ENCODE assay signal across 8 mouse cellular contexts in genomic region chr8:77723534-77724045, GRCm38 (mm10). TPM values are rescaled to one million over a fixed set of nuclear protein-coding genes. Genes with fewer than 3 reads are reported as not detected.
DNase-seq lines count a peak whose midpoint lies in the region; TF ChIP-seq lines count a peak whose summit lies in the region.

No protein-coding gene starts in this region.

- peak; percentile 8 to 12 for DNase-seq in layer of hippocampus, postnatal 14 days (ENCODE audit: low spot score in 2 of 2)
- no peak for DNase-seq in layer of hippocampus, adult 11-12 months (ENCODE audit: low spot score)
- no peak for DNase-seq in hindbrain, embryonic 10.5 days (ENCODE audit: low spot score)
- DNase-seq in lung, adult 18-20 months: peak; percentile 30 to 31
- DNase-seq in ovary, postnatal 36 days (ENCODE audit: low spot score): peak; percentile 70
- no peak for DNase-seq in left cerebral cortex, postnatal 36 days (ENCODE audit: low spot score in 2 of 2)
- no peak for DNase-seq in natural killer cell, adult 2 months (ENCODE audit: low spot score in 2 of 2)

- WGBS in hindbrain, embryonic 10.5 days: under 1% methylated on average over 16 of the region's 16 CpGs

- H3K27me3 ChIP-seq in hindbrain, embryonic 10.5 days (ENCODE audit: insufficient read depth, poor library complexity, severe bottlenecking): no peaks in the 10 kb centered on the region

- TF ChIP-seq CTCF in embryonic fibroblast, embryonic 13.5 days (IDR thresholded peaks at IDR 0.05; ENCODE audit: borderline replicate concordance, insufficient read depth, low read length): no peak

- peak overlapping the region; percentile 86 for H3K27ac ChIP-seq in embryonic fibroblast, embryonic 13.5 days (ENCODE audit: insufficient read depth, low read length)
- H3K27ac ChIP-seq in hindbrain, embryonic 10.5 days: peak overlapping the region; percentile 88

- TF ChIP-seq POLR2A in embryonic fibroblast, embryonic 13.5 days (IDR thresholded peaks at IDR 0.05; ENCODE audit: low read depth, low read length): peak; percentile 52

- H3K4me3 ChIP-seq in embryonic fibroblast, embryonic 13.5 days (ENCODE audit: insufficient read depth, low read length): peak overlapping the region; percentile 58
- peak overlapping the region; percentile 66 for H3K4me3 ChIP-seq in hindbrain, embryonic 10.5 days

- H3K4me1 ChIP-seq in embryonic fibroblast, embryonic 13.5 days (ENCODE audit: control insufficient read depth, insufficient read depth, low read length): peaks cover 5% of the 10 kb centered on the region; the same call in 1 of the 2 replicates
- H3K4me1 ChIP-seq in hindbrain, embryonic 10.5 days (replicated peaks): peaks cover 22% of the 10 kb centered on the region

- no peaks in the 10 kb centered on the region for H3K9me3 ChIP-seq in hindbrain, embryonic 10.5 days

- intact Hi-C loops in left cerebral cortex, postnatal 36 days (cut with DNase I): no loop called here

- 0 out of 2 replicates have a peak, but pooled peaks cover 10% of the 10 kb centered on the region for H3K36me3 ChIP-seq in hindbrain, embryonic 10.5 days

RNA-seq across cellular contexts. Expression of gene Ednra, which starts 0.7 kb away (rescaled TPM):
- total RNA-seq in layer of hippocampus, postnatal 14 days (2021): 1 to 10 TPM; 5.1 to 6.5 TPM
- 22.0 and 36.8 TPM in 2 replicates for polyA plus RNA-seq in embryonic fibroblast, embryonic 13.5 days (2011; ENCODE audit: insufficient read length, low read depth, missing spikeins)
- 18.1 and 18.6 TPM in 2 replicates for polyA plus RNA-seq in hindbrain, embryonic 10.5 days (2016; fragmentation: Nextera tagmentation; extraction: Ambion mirVana)
- 1 to 10 TPM; 2.8 to 3.2 TPM for total RNA-seq in left cerebral cortex, postnatal 36 days (2021)

Comparison
In these comparisons a context has a peak if more than half of its experiments do, and no peak if none do; other contexts are left out.
1. DNase-seq: peak in layer of hippocampus, postnatal 14 days (2 of 2), lung, adult 18-20 months (2 of 2) and ovary, postnatal 36 days (single experiment); none in layer of hippocampus, adult 11-12 months (single experiment), hindbrain, embryonic 10.5 days (single experiment), left cerebral cortex, postnatal 36 days (0 of 2) and natural killer cell, adult 2 months (0 of 2).